In the genomic region with DNA sequence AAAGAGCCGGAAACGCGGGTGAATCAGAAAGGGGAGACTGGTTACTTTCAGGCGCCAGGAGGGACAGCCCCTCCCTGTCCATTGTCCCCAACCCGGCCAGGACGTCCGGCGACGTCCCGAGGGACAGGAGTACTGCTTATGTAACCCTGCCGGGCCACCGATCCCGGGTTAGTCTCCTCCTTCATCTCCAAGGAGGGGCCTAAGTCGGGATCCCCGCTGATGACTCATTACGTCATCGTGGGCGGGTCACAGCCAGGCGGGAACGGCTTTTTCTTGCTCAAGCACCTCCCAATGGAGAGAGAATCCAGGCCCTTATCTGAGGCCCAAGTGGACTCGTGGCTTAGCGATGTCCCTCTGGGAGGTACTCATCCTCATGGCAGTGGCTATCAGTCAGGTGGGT, we compare ENCODE assay signal across 8 mouse cellular contexts. TPM values are rescaled to one million over a fixed set of nuclear protein-coding genes. Genes with fewer than 3 reads are reported as not detected.
DNase-seq lines count a peak whose midpoint lies in the region; ATAC-seq and TF ChIP-seq lines count a peak whose summit lies in the region.

No protein-coding gene starts in this region.

- POLR2A ChIA-PET in Patski (lab: Charles Lee) = interaction anchor here (1.1 to 1.3 kb wide), 2 partner anchors 10 to 18 kb away, joined by 3 to 4 read pairs; no protein-coding TSS in a partner anchor

- no peaks in the 10 kb centered on the region for H3K36me3 ChIP-seq in hindbrain, embryonic 12.5 days

- H3K9ac ChIP-seq in hindbrain, embryonic 12.5 days = peak overlapping the region; percentile 44

- no peaks in the 10 kb centered on the region for H3K9me3 ChIP-seq in hindbrain, embryonic 12.5 days (replicated peaks)

- TF ChIP-seq CTCF in Patski (IDR thresholded peaks at IDR 0.05) = no peak

- 0 out of 2 replicates have a peak overlapping the region, but pooled peaks have one; percentile 60 for H3K27ac ChIP-seq in hindbrain, embryonic 12.5 days

- DNase-seq in Patski (ENCODE audit: low read depth, low spot score) = no peak
- peak; percentile 80 to 84 for DNase-seq in cerebellum, postnatal 10 days
- peak; percentile 81 to 82 for DNase-seq in frontal cortex, postnatal 14 days (ENCODE audit: low spot score in 2 of 2)
- DNase-seq in layer of hippocampus, postnatal 36 days = peak; percentile 82 to 83
- DNase-seq in lung, postnatal 36 days = peak; percentile 97
- DNase-seq in retina, postnatal 7 days (ENCODE audit: low read depth, low spot score) = peak; percentile 80
- no peak for DNase-seq in thymus, postnatal 25 days

- CTCF ChIA-PET in Patski (lab: Charles Lee) = interaction anchor here (1.1 kb wide), 2 partner anchors 17 to 23 kb away, joined by 3 to 4 read pairs; partner anchors contain the start of gene Fosb

- in situ Hi-C loops in Patski (cut with MboI; ENCODE audit: low pct_unique_long_range_greater_than_20kb) = no loop called here

- H3K4me2 ChIP-seq in hindbrain, embryonic 12.5 days (replicated peaks) = peak overlapping the region; percentile 73

- H3K27me3 ChIP-seq in Patski = no peaks in the 10 kb centered on the region
- peaks cover 4% of the 10 kb centered on the region; the same call in 1 of the 2 replicates for H3K27me3 ChIP-seq in hindbrain, embryonic 12.5 days

- ATAC-seq in Patski = peak; percentile 73
- ATAC-seq in hindbrain, embryonic 12.5 days (ENCODE audit: low FRiP score) = peak; percentile 53

- H3K4me1 ChIP-seq in hindbrain, embryonic 12.5 days = peaks cover 19% of the 10 kb centered on the region

- peak overlapping the region; percentile 37 for H3K4me3 ChIP-seq in hindbrain, embryonic 12.5 days

- WGBS in hindbrain, embryonic 12.5 days = under 1% methylated on average over 22 of the region's 22 CpGs

RNA-seq across cellular contexts. Expression of gene Fosb, which starts 17.3 kb away (rescaled TPM):
- 72.9 TPM for polyA plus RNA-seq in Patski (2021)
- 0.10 TPM in 1 of 2 replicates, not detected in the other for polyA plus RNA-seq in hindbrain, embryonic 12.5 days (2016; fragmentation: Nextera tagmentation; extraction: Ambion mirVana)
- 10 to 100 TPM; 12.6 to 18.8 TPM for total RNA-seq in layer of hippocampus, postnatal 36 days (2021)

RNA-seq across cellular contexts. Expression of gene Ercc1, which starts 17.4 kb away (rescaled TPM):
- polyA plus RNA-seq in Patski (2021) = 40.9 TPM
- 95.6 and 96.8 TPM in 2 replicates for polyA plus RNA-seq in hindbrain, embryonic 12.5 days (2016; fragmentation: Nextera tagmentation; extraction: Ambion mirVana)
- 10 to 100 TPM; 44.4 to 53.4 TPM for total RNA-seq in layer of hippocampus, postnatal 36 days (2021)

RNA-seq across cellular contexts. Expression of gene Cd3eap, which starts 32.2 kb away (rescaled TPM):
- 16.6 TPM for polyA plus RNA-seq in Patski (2021)
- 17.3 and 20.4 TPM in 2 replicates for polyA plus RNA-seq in hindbrain, embryonic 12.5 days (2016; fragmentation: Nextera tagmentation; extraction: Ambion mirVana)
- total RNA-seq in layer of hippocampus, postnatal 36 days (2021) = 10 to 100 TPM; 17.6 to 19.4 TPM

RNA-seq across cellular contexts. Expression of gene Ppp1r13l, which starts 32.4 kb away (rescaled TPM):
- 11.9 TPM for polyA plus RNA-seq in Patski (2021)
- polyA plus RNA-seq in hindbrain, embryonic 12.5 days (2016; fragmentation: Nextera tagmentation; extraction: Ambion mirVana) = 4.7 and 5.5 TPM in 2 replicates
- total RNA-seq in layer of hippocampus, postnatal 36 days (2021) = 1 to 10 TPM; 6.0 to 7.0 TPM

RNA-seq across cellular contexts. Expression of gene Rtn2, which starts 44.7 kb away (rescaled TPM):
- 4.0 TPM for polyA plus RNA-seq in Patski (2021)
- 67.8 and 68.0 TPM in 2 replicates for polyA plus RNA-seq in hindbrain, embryonic 12.5 days (2016; fragmentation: Nextera tagmentation; extraction: Ambion mirVana)
- total RNA-seq in layer of hippocampus, postnatal 36 days (2021) = 10 to 100 TPM; 89.7 to 91.3 TPM

Comparison
In these comparisons a context has a peak if more than half of its experiments do, and no peak if none do; other contexts are left out.
1. DNase-seq: peak in cerebellum, postnatal 10 days (2 of 2), frontal cortex, postnatal 14 days (2 of 2), layer of hippocampus, postnatal 36 days (2 of 2), lung, postnatal 36 days (single experiment) and retina, postnatal 7 days (single experiment); none in Patski (single experiment) and thymus, postnatal 25 days (single experiment).
2. RNA of gene Fosb, which starts 17.3 kb away (polyA plus RNA-seq): 72.9 TPM in Patski (single experiment); 0.10 TPM in hindbrain, embryonic 12.5 days; every median in the first group is over 10 times any median in the second.